ENCODE assay signal across 9 mouse cellular contexts in the genomic region with DNA sequence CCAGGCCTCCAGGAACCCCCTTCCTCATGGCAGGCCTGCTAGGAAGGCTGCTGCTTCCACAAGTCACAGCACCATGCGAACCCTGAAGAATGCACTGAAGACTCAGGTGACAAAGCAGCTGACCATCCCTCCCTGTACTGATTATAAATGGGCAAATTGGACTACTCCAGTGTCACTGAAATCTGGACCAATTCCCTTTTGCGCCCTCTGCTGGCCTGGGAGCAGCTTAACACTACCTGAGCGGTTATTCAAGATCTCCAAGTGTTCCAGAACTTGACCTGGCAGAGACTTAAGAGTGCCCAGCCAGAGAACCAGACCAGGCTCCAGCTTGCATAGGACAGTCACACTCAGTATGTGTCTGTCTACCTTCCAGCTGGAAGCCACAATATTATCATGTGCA. TPM values are rescaled to one million over a fixed set of nuclear protein-coding genes. Genes with fewer than 3 reads are reported as not detected.
DNase-seq lines count a peak whose midpoint lies in the region; ATAC-seq and TF ChIP-seq lines count a peak whose summit lies in the region.
"Had no signal": no experiment of that assay in that cellular context is flagged by ENCODE, and none has a peak within 500 bp of the region (broad histone marks: within the 10 kb centered on the region; RNA-seq: fewer than 3 reads in every experiment).

No protein-coding gene starts in this region.

- peak; percentile 95 for DNase-seq in heart, adult 11 months
- peak; percentile 76 to 86 for DNase-seq in adrenal gland, adult 18-20 months (ENCODE audit: low spot score in 2 of 2)
- DNase-seq in layer of hippocampus, postnatal 36 days = peak; percentile 40 to 61
- peak; percentile 84 for DNase-seq in midbrain, postnatal 0 days (ENCODE audit: low spot score)
- peak; percentile 83 for DNase-seq in splenic B cell, adult 2 months (ENCODE audit: low read depth, low spot score)

- H3K9ac ChIP-seq in heart, embryonic 11.5 days (ENCODE audit: low read depth, low read length) = no peak overlapping the region
- no peak overlapping the region for H3K9ac ChIP-seq in heart, embryonic 12.5 days
- H3K9ac ChIP-seq in midbrain, postnatal 0 days (replicated peaks; ENCODE audit: low read length, poor library complexity, severe bottlenecking) = no peak overlapping the region
- H3K9ac ChIP-seq: lung, embryonic 15.5 days had no signal

- TF ChIP-seq POLR2A in cortical plate, adult 2 months (IDR thresholded peaks at IDR 0.05; ENCODE audit: extremely low read depth, insufficient read depth, low read length) = no peak

- H3K4me1 ChIP-seq in heart, embryonic 11.5 days (ENCODE audit: control insufficient read depth, insufficient read depth, low read length) = 0 out of 2 replicates have a peak, but pooled peaks cover 2% of the 10 kb centered on the region
- H3K4me1 ChIP-seq in cortical plate, adult 2 months (ENCODE audit: control insufficient read depth, insufficient read depth, low read length) = no peaks in the 10 kb centered on the region
- peaks cover 8% of the 10 kb centered on the region for H3K4me1 ChIP-seq in heart, embryonic 12.5 days (replicated peaks)
- no peaks in the 10 kb centered on the region for H3K4me1 ChIP-seq in midbrain, postnatal 0 days (ENCODE audit: insufficient read depth, low read length)

- no peaks in the 10 kb centered on the region for H3K9me3 ChIP-seq in heart, embryonic 11.5 days (replicated peaks; ENCODE audit: control insufficient read depth, low read length)
- no peaks in the 10 kb centered on the region for H3K9me3 ChIP-seq in heart, embryonic 12.5 days (replicated peaks)
- no peaks in the 10 kb centered on the region for H3K9me3 ChIP-seq in midbrain, postnatal 0 days (ENCODE audit: low read length)
- H3K9me3 ChIP-seq: lung, embryonic 15.5 days had no signal

- no peaks in the 10 kb centered on the region for H3K27me3 ChIP-seq in heart, embryonic 11.5 days (ENCODE audit: control insufficient read depth, insufficient read depth, low read length)
- no peaks in the 10 kb centered on the region for H3K27me3 ChIP-seq in heart, embryonic 12.5 days (replicated peaks)
- no peaks in the 10 kb centered on the region for H3K27me3 ChIP-seq in midbrain, postnatal 0 days (ENCODE audit: insufficient read depth, low read length)
- H3K27me3 ChIP-seq in splenic B cell, adult 2 months (ENCODE audit: control insufficient read depth, insufficient read depth, low read length, poor library complexity, severe bottlenecking) = no peaks in the 10 kb centered on the region
- H3K27me3 ChIP-seq: lung, embryonic 15.5 days had no signal

- H3K4me3 ChIP-seq in heart, embryonic 11.5 days (ENCODE audit: low read depth, low read length) = no peak overlapping the region
- no peak overlapping the region for H3K4me3 ChIP-seq in cortical plate, adult 2 months (ENCODE audit: insufficient read depth, low read length)
- no peak overlapping the region for H3K4me3 ChIP-seq in heart, embryonic 12.5 days
- no peak overlapping the region for H3K4me3 ChIP-seq in midbrain, postnatal 0 days (ENCODE audit: low read depth, low read length)
- H3K4me3 ChIP-seq: lung, embryonic 15.5 days had no signal

- H3K27ac ChIP-seq in heart, embryonic 11.5 days (ENCODE audit: low read depth, low read length) = no peak overlapping the region
- H3K27ac ChIP-seq in cortical plate, adult 2 months (ENCODE audit: insufficient read depth, low read length) = no peak overlapping the region
- H3K27ac ChIP-seq in heart, embryonic 12.5 days (ENCODE audit: poor library complexity, severe bottlenecking) = no peak overlapping the region
- no peak overlapping the region for H3K27ac ChIP-seq in midbrain, postnatal 0 days (ENCODE audit: low read depth, low read length)
- H3K27ac ChIP-seq: lung, embryonic 15.5 days had no signal

- 27% methylated on average over 3 of the region's 3 CpGs for WGBS in heart, embryonic 11.5 days (ENCODE audit: insufficient replicate concordance)
- 17% methylated on average over 3 of the region's 3 CpGs for WGBS in heart, embryonic 12.5 days
- 24% methylated on average over 3 of the region's 3 CpGs for WGBS in midbrain, postnatal 0 days

- TF ChIP-seq CTCF in cortical plate, adult 2 months (IDR thresholded peaks at IDR 0.05; ENCODE audit: extremely low read depth, insufficient read depth, low read length) = peak; percentile 73
- peak; percentile 87 for TF ChIP-seq CTCF in midbrain, postnatal 0 days (IDR thresholded peaks at IDR 0.05)

- H3K36me3 ChIP-seq in heart, embryonic 11.5 days (ENCODE audit: control insufficient read depth, insufficient read depth, low read length) = peaks cover 29% of the 10 kb centered on the region
- peaks cover 63% of the 10 kb centered on the region for H3K36me3 ChIP-seq in heart, embryonic 12.5 days
- H3K36me3 ChIP-seq in midbrain, postnatal 0 days (ENCODE audit: insufficient read depth, low read length) = peaks cover 43% of the 10 kb centered on the region
- H3K36me3 ChIP-seq in splenic B cell, adult 2 months (ENCODE audit: control insufficient read depth, insufficient read depth, low read length, poor library complexity, severe bottlenecking) = peaks cover 7% of the 10 kb centered on the region

- no peak overlapping the region for H3K4me2 ChIP-seq in heart, embryonic 11.5 days
- no peak overlapping the region for H3K4me2 ChIP-seq in heart, embryonic 12.5 days
- H3K4me2 ChIP-seq in midbrain, postnatal 0 days (ENCODE audit: low read depth, low read length, poor library complexity, severe bottlenecking) = no peak overlapping the region
- H3K4me2 ChIP-seq: lung, embryonic 15.5 days had no signal

- no peak for ATAC-seq in heart, embryonic 11.5 days (replicated peaks; ENCODE audit: insufficient number of reproducible peaks, low FRiP score, low TSS enrichment)
- ATAC-seq in heart, embryonic 12.5 days (ENCODE audit: insufficient number of reproducible peaks, low FRiP score) = 0 out of 2 replicates have a peak, but pooled peaks have one; percentile 10
- ATAC-seq in midbrain, postnatal 0 days (ENCODE audit: low FRiP score) = no peak

RNA-seq across cellular contexts. Expression of a gene that starts 14.8 kb away (rescaled TPM):
- 45.2 TPM in 2 replicates for polyA plus RNA-seq in heart, embryonic 11.5 days (2014; fragmentation: Nextera tagmentation; extraction: Ambion mirVana)
- total RNA-seq in adrenal gland, adult 18-20 months (2021) = 10 to 100 TPM; 66.0 to 74.2 TPM
- polyA plus RNA-seq in cortical plate, adult 2 months (2012; rRNA removed) = 78.2 and 86.5 TPM in 2 replicates
- polyA plus RNA-seq in heart, embryonic 12.5 days (2016; fragmentation: Nextera tagmentation; extraction: Ambion mirVana) = 62.3 and 65.2 TPM in 2 replicates
- 100 to 1,000 TPM; 136 to 137 TPM for total RNA-seq in layer of hippocampus, postnatal 36 days (2021)
- total RNA-seq in midbrain, postnatal 0 days (2014; rRNA removed) = 73.1 and 80.0 TPM in 2 replicates
- polyA plus RNA-seq in midbrain, postnatal 0 days (2015; fragmentation: Nextera tagmentation; extraction: Ambion mirVana) = 64.2 and 77.5 TPM in 2 replicates

RNA-seq across cellular contexts. Expression of a gene that starts 21.7 kb away (rescaled TPM):
- 64.6 and 65.7 TPM in 2 replicates for polyA plus RNA-seq in heart, embryonic 11.5 days (2014; fragmentation: Nextera tagmentation; extraction: Ambion mirVana)
- 10 to 100 TPM; 33.1 to 45.2 TPM for total RNA-seq in adrenal gland, adult 18-20 months (2021)
- polyA plus RNA-seq in cortical plate, adult 2 months (2012; rRNA removed) = 42.6 and 47.3 TPM in 2 replicates
- polyA plus RNA-seq in heart, embryonic 12.5 days (2016; fragmentation: Nextera tagmentation; extraction: Ambion mirVana) = 69.6 and 77.5 TPM in 2 replicates
- total RNA-seq in layer of hippocampus, postnatal 36 days (2021) = 10 to 100 TPM; 49.6 to 63.2 TPM
- total RNA-seq in midbrain, postnatal 0 days (2014; rRNA removed) = 29.6 and 40.6 TPM in 2 replicates
- polyA plus RNA-seq in midbrain, postnatal 0 days (2015; fragmentation: Nextera tagmentation; extraction: Ambion mirVana) = 41.9 and 46.3 TPM in 2 replicates

RNA-seq across cellular contexts. Expression of a gene that starts 50.0 kb away (rescaled TPM):
- 104 and 109 TPM in 2 replicates for polyA plus RNA-seq in heart, embryonic 11.5 days (2014; fragmentation: Nextera tagmentation; extraction: Ambion mirVana)
- total RNA-seq in adrenal gland, adult 18-20 months (2021) = 10 to 100 TPM; 65.4 to 76.6 TPM
- polyA plus RNA-seq in cortical plate, adult 2 months (2012; rRNA removed) = 81.9 and 92.7 TPM in 2 replicates
- 95.9 and 105 TPM in 2 replicates for polyA plus RNA-seq in heart, embryonic 12.5 days (2016; fragmentation: Nextera tagmentation; extraction: Ambion mirVana)
- 100 to 1,000 TPM; 101 to 110 TPM for total RNA-seq in layer of hippocampus, postnatal 36 days (2021)
- total RNA-seq in midbrain, postnatal 0 days (2014; rRNA removed) = 41.9 and 71.9 TPM in 2 replicates
- 117 and 133 TPM in 2 replicates for polyA plus RNA-seq in midbrain, postnatal 0 days (2015; fragmentation: Nextera tagmentation; extraction: Ambion mirVana)

RNA-seq across cellular contexts. Expression of a gene that starts 50.3 kb away (rescaled TPM):
- 24.6 and 27.3 TPM in 2 replicates for polyA plus RNA-seq in heart, embryonic 11.5 days (2014; fragmentation: Nextera tagmentation; extraction: Ambion mirVana)
- total RNA-seq in adrenal gland, adult 18-20 months (2021) = under 1 TPM; 0.53 to 0.90 TPM
- polyA plus RNA-seq in cortical plate, adult 2 months (2012; rRNA removed) = 0.74 and 1.0 TPM in 2 replicates
- 30.7 and 31.8 TPM in 2 replicates for polyA plus RNA-seq in heart, embryonic 12.5 days (2016; fragmentation: Nextera tagmentation; extraction: Ambion mirVana)
- 1 to 10 TPM; 2.3 to 3.4 TPM for total RNA-seq in layer of hippocampus, postnatal 36 days (2021)
- total RNA-seq in midbrain, postnatal 0 days (2014; rRNA removed) = 2.7 and 9.5 TPM in 2 replicates
- 1.8 and 3.0 TPM in 2 replicates for polyA plus RNA-seq in midbrain, postnatal 0 days (2015; fragmentation: Nextera tagmentation; extraction: Ambion mirVana)
